Mouse (Mus musculus): ENCODE measurements at regions not wholly inside any gene's neighbourhood (a gene's known extent, or its start where the extent isn't known, plus 50 kb on each side); places are given as distances from the start of the nearest gene placed in this dataset.
A peak's percentile ranks its signal among the peaks of the same experiment; 100 is the strongest.

DNA sequence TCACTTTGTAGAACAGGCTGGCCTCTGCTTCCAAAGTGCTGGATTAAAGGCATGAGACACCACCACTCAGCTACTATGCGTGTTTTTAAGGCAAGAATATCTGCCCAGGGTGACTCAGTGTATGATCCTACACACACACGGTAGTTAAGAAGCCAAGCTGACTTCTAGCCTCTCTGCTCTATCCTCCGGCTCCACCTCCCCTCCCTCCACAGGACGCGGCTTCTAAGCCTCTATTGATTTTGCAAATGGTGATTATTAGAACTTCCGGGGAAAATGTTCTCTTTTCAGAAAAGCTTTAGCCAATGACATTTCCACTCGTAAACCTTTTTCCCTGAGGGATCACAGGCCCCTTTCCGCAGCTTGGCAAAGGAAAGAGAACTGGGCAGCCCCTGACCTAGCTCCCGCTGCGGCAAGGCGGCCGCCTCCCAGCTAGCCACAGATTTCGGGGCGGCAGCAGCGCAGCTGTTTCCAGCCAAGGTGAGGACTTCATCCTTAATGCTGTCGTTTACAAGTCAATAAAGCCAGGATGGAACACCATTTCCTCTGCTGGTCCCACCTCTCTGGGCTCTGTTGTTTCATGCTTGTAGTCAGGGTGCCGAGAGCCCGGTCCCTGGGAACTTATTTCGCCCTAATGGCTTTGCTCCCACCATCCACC, 154.0 kb downstream of the Mycn start:
- Histone ChIP-seq H3K36me3 (ENCODE audit: control insufficient read depth, insufficient read depth, low read length) (no peaks in the 10 kb centered on the region), H3K4me2 (ENCODE audit: low read depth, severe bottlenecking) (peak overlapping the region; percentile 48), H3K4me3 (ENCODE audit: low read depth, low read length) (no peak overlapping the region), H3K4me1 (ENCODE audit: control insufficient read depth, insufficient read depth, low read length) (peaks cover 22% of the 10 kb centered on the region), H3K9me3 (ENCODE audit: control insufficient read depth, low read length) (no peaks in the 10 kb centered on the region), H3K9ac (ENCODE audit: low read length) (peak overlapping the region; percentile 17; the same call in 1 of the 2 replicates), H3K27me3 (ENCODE audit: control insufficient read depth, insufficient read depth, low read length) (no peaks in the 10 kb centered on the region), H3K27ac (replicated peaks; ENCODE audit: low read depth, low read length) (no peak overlapping the region; the same call in 1 of the 2 replicates)
- DNase-seq (ENCODE audit: low spot score) (peak; percentile 71), ATAC-seq (ENCODE audit: insufficient number of reproducible peaks, low FRiP score, low TSS enrichment, low read depth) (no peak)
- WGBS, result 3% methylated on average over 19 of the region's 19 CpGs

DNA sequence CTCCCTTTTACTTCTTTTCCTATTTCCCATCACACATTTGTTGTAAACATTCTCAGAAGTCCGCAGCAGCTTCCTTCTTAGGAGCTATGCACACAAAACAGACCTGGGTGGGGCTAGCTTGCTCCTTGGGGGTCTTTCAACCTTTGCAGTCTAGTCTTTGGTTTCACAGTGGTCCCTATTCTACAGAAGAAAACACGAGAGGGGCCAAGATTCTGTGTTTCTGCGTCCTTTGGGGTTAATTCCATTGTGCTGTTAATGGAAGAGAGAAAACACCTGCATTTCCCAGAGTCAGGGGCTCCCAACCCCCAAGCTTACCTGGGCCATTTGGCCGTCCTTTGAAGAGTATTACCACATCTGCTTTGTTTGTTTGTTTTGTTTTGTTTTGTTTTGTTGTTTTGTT, 154.6 kb downstream of the Mycn start:
- Histone ChIP-seq H3K27me3 (ENCODE audit: control insufficient read depth, insufficient read depth, low read length) (no peaks in the 10 kb centered on the region), H3K27ac (replicated peaks; ENCODE audit: low read depth, low read length) (no peak overlapping the region), H3K36me3 (ENCODE audit: control insufficient read depth, insufficient read depth, low read length) (no peaks in the 10 kb centered on the region), H3K9ac (ENCODE audit: low read length) (no peak overlapping the region), H3K4me1 (ENCODE audit: control insufficient read depth, insufficient read depth, low read length) (peaks cover 22% of the 10 kb centered on the region), H3K9me3 (ENCODE audit: control insufficient read depth, low read length) (no peaks in the 10 kb centered on the region), H3K4me2 (ENCODE audit: low read depth, severe bottlenecking) (0 out of 2 replicates have a peak overlapping the region, but pooled peaks have one; percentile 48), H3K4me3 (ENCODE audit: low read depth, low read length) (no peak overlapping the region)
- DNase-seq (ENCODE audit: low spot score), result no peak
- ATAC-seq (ENCODE audit: insufficient number of reproducible peaks, low FRiP score, low TSS enrichment, low read depth), result no peak
- 16% methylated on average over 4 of the region's 4 CpGs for WGBS

DNA sequence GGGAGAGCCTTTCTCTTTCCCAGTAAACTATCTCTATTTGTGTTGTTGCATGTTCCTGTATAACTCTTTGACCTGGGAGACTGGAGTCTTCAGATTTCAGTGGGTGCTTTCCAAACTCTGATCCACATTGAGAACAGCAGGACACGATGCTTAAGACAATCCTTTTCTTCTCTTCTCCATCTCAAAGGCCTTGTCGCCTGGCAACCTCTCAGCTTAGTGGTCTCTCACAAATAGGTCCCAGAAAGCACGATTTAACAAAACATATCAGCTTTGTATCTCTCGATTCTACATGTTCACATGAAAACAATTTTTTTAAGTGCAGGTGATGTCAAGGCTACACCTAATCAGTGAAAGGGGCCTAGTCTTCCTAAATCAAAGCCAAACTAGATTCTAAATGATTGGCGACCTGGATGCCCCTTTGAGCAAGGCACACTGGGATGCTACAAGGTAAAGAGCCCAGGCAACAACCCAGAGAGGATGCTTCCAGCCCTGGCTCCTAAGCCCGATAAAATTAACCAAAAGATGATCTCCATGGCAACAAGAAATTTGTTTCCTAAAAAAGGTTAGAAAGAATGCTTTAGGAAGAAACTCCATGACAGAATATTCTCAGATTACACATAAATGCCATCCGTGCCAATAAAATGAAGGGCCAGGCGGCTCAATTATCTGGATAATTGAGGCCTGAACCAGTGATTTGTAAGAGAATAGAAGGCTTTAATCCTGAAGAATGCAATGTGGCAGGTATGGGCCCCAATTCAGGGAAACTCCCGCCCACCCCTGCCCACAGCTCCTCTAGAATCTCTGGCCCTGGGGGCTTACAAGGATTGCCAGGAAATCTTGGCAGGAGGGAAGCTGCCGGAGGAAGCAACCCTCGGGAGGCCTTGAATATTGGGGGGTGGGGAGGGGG, 157.8 kb downstream of the Mycn start:
- H3K4me2 ChIP-seq (ENCODE audit: low read depth, severe bottlenecking), result no peak overlapping the region
- H3K27me3 ChIP-seq (ENCODE audit: control insufficient read depth, insufficient read depth, low read length), result no peaks in the 10 kb centered on the region
- no peak for DNase-seq (ENCODE audit: low spot score)
- H3K27ac ChIP-seq (replicated peaks; ENCODE audit: low read depth, low read length), result no peak overlapping the region
- H3K9me3 ChIP-seq (ENCODE audit: control insufficient read depth, low read length), result no peaks in the 10 kb centered on the region
- 34% methylated on average over 11 of the region's 11 CpGs for whole genome bisulfite sequencing
- no peak overlapping the region for H3K4me3 ChIP-seq (ENCODE audit: low read depth, low read length)
- H3K4me1 ChIP-seq (ENCODE audit: control insufficient read depth, insufficient read depth, low read length), result peaks cover 15% of the 10 kb centered on the region
- no peak overlapping the region for H3K9ac ChIP-seq (ENCODE audit: low read length)
- no peak for ATAC-seq (ENCODE audit: insufficient number of reproducible peaks, low FRiP score, low TSS enrichment, low read depth)
- no peaks in the 10 kb centered on the region for H3K36me3 ChIP-seq (ENCODE audit: control insufficient read depth, insufficient read depth, low read length)

DNA sequence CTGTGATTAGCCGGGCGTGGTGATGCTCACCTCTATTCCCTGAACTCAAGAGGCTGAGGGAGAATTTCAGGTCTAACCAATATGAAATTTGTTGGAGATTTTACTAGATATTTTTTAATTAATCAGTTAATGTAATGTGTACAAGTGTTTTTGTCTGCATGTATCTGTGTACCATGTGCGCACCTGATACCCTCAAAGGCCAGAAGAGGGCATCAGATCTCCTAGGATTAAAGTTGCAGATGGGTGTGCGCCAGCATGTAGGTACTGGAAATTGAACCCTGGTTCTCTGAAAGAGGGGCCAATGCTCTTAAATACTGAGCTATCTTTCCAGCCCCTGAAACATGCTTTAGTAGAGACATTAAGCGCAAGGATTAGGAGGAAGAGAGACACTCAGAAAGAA, 160.2 kb downstream of the Mycn start:
- WGBS, result 94% methylated on average over 5 of the region's 5 CpGs
- Histone ChIP-seq H3K9ac (ENCODE audit: low read length) (no peak overlapping the region), H3K4me2 (ENCODE audit: low read depth, severe bottlenecking) (no peak overlapping the region), H3K4me1 (ENCODE audit: control insufficient read depth, insufficient read depth, low read length) (no peaks in the 10 kb centered on the region), H3K4me3 (ENCODE audit: low read depth, low read length) (no peak overlapping the region), H3K36me3 (ENCODE audit: control insufficient read depth, insufficient read depth, low read length) (no peaks in the 10 kb centered on the region), H3K27ac (replicated peaks; ENCODE audit: low read depth, low read length) (no peak overlapping the region), H3K9me3 (ENCODE audit: control insufficient read depth, low read length) (no peaks in the 10 kb centered on the region), H3K27me3 (ENCODE audit: control insufficient read depth, insufficient read depth, low read length) (no peaks in the 10 kb centered on the region)
- no peak for ATAC-seq (ENCODE audit: insufficient number of reproducible peaks, low FRiP score, low TSS enrichment, low read depth)
- DNase-seq (ENCODE audit: low spot score), result no peak

- DNase-seq (ENCODE audit: low spot score) (no peak), ATAC-seq (ENCODE audit: insufficient number of reproducible peaks, low FRiP score, low TSS enrichment, low read depth) (no peak)
- Histone ChIP-seq H3K27ac (replicated peaks; ENCODE audit: low read depth, low read length) (no peak overlapping the region), H3K4me1 (ENCODE audit: control insufficient read depth, insufficient read depth, low read length) (no peaks in the 10 kb centered on the region), H3K4me2 (ENCODE audit: low read depth, severe bottlenecking) (no peak overlapping the region), H3K36me3 (ENCODE audit: control insufficient read depth, insufficient read depth, low read length) (no peaks in the 10 kb centered on the region), H3K9ac (ENCODE audit: low read length) (no peak overlapping the region), H3K4me3 (ENCODE audit: low read depth, low read length) (no peak overlapping the region), H3K27me3 (ENCODE audit: control insufficient read depth, insufficient read depth, low read length) (no peaks in the 10 kb centered on the region), H3K9me3 (ENCODE audit: control insufficient read depth, low read length) (no peaks in the 10 kb centered on the region)
- 61% methylated on average over 4 of the region's 4 CpGs for WGBS
Measured at GRCm38 (mm10) chr12:12778563-12779256, 163.0 kb downstream of the Mycn start.

- H3K4me1 ChIP-seq (ENCODE audit: control insufficient read depth, insufficient read depth, low read length), result no peaks in the 10 kb centered on the region
- no peak for DNase-seq (ENCODE audit: low spot score)
- no peaks in the 10 kb centered on the region for H3K36me3 ChIP-seq (ENCODE audit: control insufficient read depth, insufficient read depth, low read length)
- H3K9me3 ChIP-seq (ENCODE audit: control insufficient read depth, low read length), result no peaks in the 10 kb centered on the region
- ATAC-seq (ENCODE audit: insufficient number of reproducible peaks, low FRiP score, low TSS enrichment, low read depth), result no peak
- H3K27ac ChIP-seq (replicated peaks; ENCODE audit: low read depth, low read length), result no peak overlapping the region
- no peak overlapping the region for H3K4me2 ChIP-seq (ENCODE audit: low read depth, severe bottlenecking)
- no peak overlapping the region for H3K4me3 ChIP-seq (ENCODE audit: low read depth, low read length)
- WGBS, result 83% methylated on average over 8 of the region's 8 CpGs
- no peaks in the 10 kb centered on the region for H3K27me3 ChIP-seq (ENCODE audit: control insufficient read depth, insufficient read depth, low read length)
- H3K9ac ChIP-seq (ENCODE audit: low read length), result no peak overlapping the region
Measured at GRCm38 (mm10) chr12:12777422-12777821, 164.3 kb downstream of the Mycn start.

DNA sequence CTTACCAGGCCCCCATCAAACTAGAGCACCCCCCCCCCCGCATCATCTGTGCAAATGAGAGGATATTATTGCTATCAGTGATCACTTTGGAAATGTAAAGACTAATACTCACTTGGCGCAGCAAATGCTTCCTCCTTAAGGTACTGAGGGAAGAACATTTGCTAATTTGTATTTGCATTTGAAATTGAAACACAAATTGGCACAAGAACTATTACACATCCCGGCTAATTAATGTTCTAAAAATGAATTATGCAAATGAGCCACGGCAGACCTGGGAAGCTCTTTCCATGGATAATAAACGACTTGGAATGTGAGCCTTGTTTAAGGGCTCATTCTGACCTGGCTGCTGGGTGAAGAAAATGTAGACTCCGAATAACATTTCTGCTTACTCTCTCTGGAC, 164.9 kb downstream of the Mycn start:
- Histone ChIP-seq H3K9me3 (ENCODE audit: control insufficient read depth, low read length) (no peaks in the 10 kb centered on the region), H3K27me3 (ENCODE audit: control insufficient read depth, insufficient read depth, low read length) (no peaks in the 10 kb centered on the region), H3K9ac (ENCODE audit: low read length) (no peak overlapping the region), H3K4me1 (ENCODE audit: control insufficient read depth, insufficient read depth, low read length) (no peaks in the 10 kb centered on the region), H3K27ac (replicated peaks; ENCODE audit: low read depth, low read length) (no peak overlapping the region), H3K4me3 (ENCODE audit: low read depth, low read length) (no peak overlapping the region), H3K4me2 (ENCODE audit: low read depth, severe bottlenecking) (no peak overlapping the region), H3K36me3 (ENCODE audit: control insufficient read depth, insufficient read depth, low read length) (no peaks in the 10 kb centered on the region)
- 77% methylated on average over 6 of the region's 6 CpGs for WGBS
- no peak for DNase-seq (ENCODE audit: low spot score)
- no peak for ATAC-seq (ENCODE audit: insufficient number of reproducible peaks, low FRiP score, low TSS enrichment, low read depth)

DNA sequence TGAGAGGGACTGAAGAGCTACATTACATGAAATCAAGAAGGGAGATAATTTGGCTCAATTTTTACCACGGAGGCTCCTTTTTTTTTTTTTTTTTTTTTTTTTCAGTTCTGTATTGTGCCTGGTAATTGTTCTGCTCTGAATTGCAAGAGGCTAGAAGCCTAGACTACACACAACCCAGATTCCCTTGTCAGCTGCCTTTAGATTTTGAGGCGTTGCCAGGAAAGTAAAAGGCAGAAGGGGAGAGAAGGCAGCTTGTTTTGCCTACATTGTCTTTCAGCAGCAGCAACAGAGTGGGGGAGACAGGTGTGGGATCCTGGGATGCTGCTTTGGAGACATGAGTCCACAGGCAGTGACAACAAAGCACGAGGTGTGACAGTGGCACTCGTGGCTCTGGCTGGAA, 170.7 kb downstream of the Mycn start:
- Histone ChIP-seq H3K9me3 (ENCODE audit: control insufficient read depth, low read length) (no peaks in the 10 kb centered on the region), H3K36me3 (ENCODE audit: control insufficient read depth, insufficient read depth, low read length) (no peaks in the 10 kb centered on the region), H3K4me3 (ENCODE audit: low read depth, low read length) (no peak overlapping the region), H3K4me2 (ENCODE audit: low read depth, severe bottlenecking) (no peak overlapping the region), H3K27ac (replicated peaks; ENCODE audit: low read depth, low read length) (no peak overlapping the region), H3K9ac (ENCODE audit: low read length) (no peak overlapping the region), H3K4me1 (ENCODE audit: control insufficient read depth, insufficient read depth, low read length) (no peaks in the 10 kb centered on the region), H3K27me3 (ENCODE audit: control insufficient read depth, insufficient read depth, low read length) (no peaks in the 10 kb centered on the region)
- no peak for DNase-seq (ENCODE audit: low spot score)
- WGBS, result 81% methylated on average over 4 of the region's 4 CpGs
- ATAC-seq (ENCODE audit: insufficient number of reproducible peaks, low FRiP score, low TSS enrichment, low read depth), result no peak

Measured in limb, embryonic 11.5 days (tissue).